Mouse (Mus musculus): ENCODE data around the gene Cilp. TPM values are rescaled to one million over a fixed set of nuclear protein-coding genes. Genes with fewer than 3 reads are reported as not detected.
A peak's percentile ranks its signal among the peaks of the same experiment; 100 is the strongest.

Gene Cilp
- total and polyA plus RNA-seq, 2 experiments = 0.15 to 0.18 TPM

DNA sequence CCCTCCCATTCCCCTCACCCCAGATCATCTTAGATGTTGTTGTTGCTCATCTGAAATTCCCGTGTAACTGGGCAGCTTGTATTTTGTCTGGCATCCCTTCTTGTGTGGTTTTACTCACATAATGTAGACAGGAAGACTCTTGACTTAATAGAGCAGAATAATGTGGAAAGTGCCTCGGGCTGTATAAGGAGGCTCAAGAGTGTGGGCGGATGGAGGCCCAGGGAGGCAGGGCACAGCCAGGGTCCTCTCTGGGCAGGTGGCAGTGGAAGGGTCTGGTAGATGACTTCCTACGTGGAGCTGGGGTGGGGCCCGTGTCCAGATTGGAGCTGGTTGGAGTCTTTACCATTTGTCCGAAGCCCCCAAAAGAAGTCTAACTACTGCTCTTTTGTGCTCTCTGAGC is 41.1 kb upstream of the Cilp start:
- Histone ChIP-seq H3K4me1 (ENCODE audit: control insufficient read depth, insufficient read depth, low read length) (peaks cover 13% of the 10 kb centered on the region), H3K9ac (ENCODE audit: low read depth, low read length) (no peak overlapping the region; the same call in 1 of the 2 replicates), H3K79me2 (ENCODE audit: control insufficient read depth, insufficient read depth, low read length) (peaks cover 18% of the 10 kb centered on the region; the same call in 1 of the 2 replicates), H3K4me3 (ENCODE audit: insufficient read depth, low read depth, low read length) (no peak overlapping the region), H3K27ac (replicated peaks; ENCODE audit: insufficient read depth, low read depth, low read length) (no peak overlapping the region), H3K27me3 (ENCODE audit: control insufficient read depth, insufficient read depth, low read length) (no peaks in the 10 kb centered on the region), H3K36me3 (ENCODE audit: control insufficient read depth, insufficient read depth, low read length) (peaks cover 10% of the 10 kb centered on the region)
- DNase-seq (ENCODE audit: extremely low read depth, low read depth, low spot score) = no peak
- TF ChIP-seq POLR2A (IDR thresholded peaks at IDR 0.05; ENCODE audit: extremely low read depth, insufficient read depth, low read length) = no peak
- no peak for TF ChIP-seq CTCF (IDR thresholded peaks at IDR 0.05; ENCODE audit: low read depth, low read length)
- WGBS = 82% methylated on average over 6 of the region's 6 CpGs

- Histone ChIP-seq H3K4me1 (ENCODE audit: control insufficient read depth, insufficient read depth, low read length) (peaks cover 8% of the 10 kb centered on the region), H3K9ac (ENCODE audit: low read depth, low read length) (no peak overlapping the region), H3K27me3 (ENCODE audit: control insufficient read depth, insufficient read depth, low read length) (no peaks in the 10 kb centered on the region), H3K79me2 (ENCODE audit: control insufficient read depth, insufficient read depth, low read length) (peaks cover 15% of the 10 kb centered on the region; the same call in 1 of the 2 replicates), H3K4me3 (ENCODE audit: insufficient read depth, low read depth, low read length) (no peak overlapping the region), H3K36me3 (ENCODE audit: control insufficient read depth, insufficient read depth, low read length) (peaks cover 21% of the 10 kb centered on the region), H3K27ac (replicated peaks; ENCODE audit: insufficient read depth, low read depth, low read length) (no peak overlapping the region)
- TF ChIP-seq POLR2A (IDR thresholded peaks at IDR 0.05; ENCODE audit: extremely low read depth, insufficient read depth, low read length) = no peak
- TF ChIP-seq CTCF (IDR thresholded peaks at IDR 0.05; ENCODE audit: low read depth, low read length) = peak; percentile 9; the same call in 1 of the 2 replicates
- 36% methylated on average over 4 of the region's 4 CpGs for WGBS
- peak; percentile 43 for DNase-seq (ENCODE audit: extremely low read depth, low read depth, low spot score)
Measured at GRCm38 (mm10) chr9:65225795-65226194, 39.2 kb upstream of the Cilp start.

DNA sequence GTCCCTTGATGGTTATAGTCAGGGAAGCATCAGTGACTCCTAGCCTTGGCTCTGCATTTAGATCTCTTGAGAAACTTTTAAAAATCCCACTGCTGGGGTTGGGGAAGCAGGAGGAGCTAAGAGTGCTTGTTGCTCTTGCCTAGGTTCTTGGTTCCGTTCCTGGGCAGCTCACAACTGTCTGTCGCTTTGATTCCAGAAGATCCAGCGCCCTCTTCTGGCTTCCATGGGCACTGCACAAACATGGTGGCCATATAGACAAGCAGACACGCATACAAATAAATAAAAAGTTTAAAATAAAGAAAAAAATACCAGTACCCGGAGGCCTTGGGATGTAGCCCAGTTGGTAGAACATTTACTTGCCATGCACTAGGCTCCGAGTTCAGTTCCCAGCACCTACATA is 34.7 kb upstream of the Cilp start:
- DNase-seq (ENCODE audit: extremely low read depth, low read depth, low spot score) = no peak
- no peak overlapping the region for H3K4me3 ChIP-seq (ENCODE audit: insufficient read depth, low read depth, low read length)
- H3K36me3 ChIP-seq (ENCODE audit: control insufficient read depth, insufficient read depth, low read length) = peaks cover 21% of the 10 kb centered on the region
- H3K4me1 ChIP-seq (ENCODE audit: control insufficient read depth, insufficient read depth, low read length) = peaks cover 24% of the 10 kb centered on the region
- no peak overlapping the region for H3K27ac ChIP-seq (replicated peaks; ENCODE audit: insufficient read depth, low read depth, low read length)
- WGBS = 84% methylated on average over 6 of the region's 6 CpGs
- no peaks in the 10 kb centered on the region for H3K27me3 ChIP-seq (ENCODE audit: control insufficient read depth, insufficient read depth, low read length)
- no peak overlapping the region for H3K9ac ChIP-seq (ENCODE audit: low read depth, low read length)
- TF ChIP-seq CTCF (IDR thresholded peaks at IDR 0.05; ENCODE audit: low read depth, low read length) (peak; percentile 58), POLR2A (IDR thresholded peaks at IDR 0.05; ENCODE audit: extremely low read depth, insufficient read depth, low read length) (no peak)
- H3K79me2 ChIP-seq (ENCODE audit: control insufficient read depth, insufficient read depth, low read length) = peaks cover 4% of the 10 kb centered on the region; the same call in 1 of the 2 replicates

- Histone ChIP-seq H3K27ac (replicated peaks; ENCODE audit: insufficient read depth, low read depth, low read length) (no peak overlapping the region), H3K9ac (ENCODE audit: low read depth, low read length) (no peak overlapping the region), H3K36me3 (ENCODE audit: control insufficient read depth, insufficient read depth, low read length) (peaks cover 20% of the 10 kb centered on the region), H3K4me3 (ENCODE audit: insufficient read depth, low read depth, low read length) (no peak overlapping the region), H3K27me3 (ENCODE audit: control insufficient read depth, insufficient read depth, low read length) (no peaks in the 10 kb centered on the region), H3K4me1 (ENCODE audit: control insufficient read depth, insufficient read depth, low read length) (peaks cover 28% of the 10 kb centered on the region), H3K79me2 (ENCODE audit: control insufficient read depth, insufficient read depth, low read length) (no peaks in the 10 kb centered on the region)
- TF ChIP-seq CTCF (IDR thresholded peaks at IDR 0.05; ENCODE audit: low read depth, low read length) (no peak), POLR2A (IDR thresholded peaks at IDR 0.05; ENCODE audit: extremely low read depth, insufficient read depth, low read length) (no peak)
- 89% methylated on average over 8 of the region's 8 CpGs for WGBS
- no peak for DNase-seq (ENCODE audit: extremely low read depth, low read depth, low spot score)
Measured at GRCm38 (mm10) chr9:65231284-65231683, 33.7 kb upstream of the Cilp start.

DNA sequence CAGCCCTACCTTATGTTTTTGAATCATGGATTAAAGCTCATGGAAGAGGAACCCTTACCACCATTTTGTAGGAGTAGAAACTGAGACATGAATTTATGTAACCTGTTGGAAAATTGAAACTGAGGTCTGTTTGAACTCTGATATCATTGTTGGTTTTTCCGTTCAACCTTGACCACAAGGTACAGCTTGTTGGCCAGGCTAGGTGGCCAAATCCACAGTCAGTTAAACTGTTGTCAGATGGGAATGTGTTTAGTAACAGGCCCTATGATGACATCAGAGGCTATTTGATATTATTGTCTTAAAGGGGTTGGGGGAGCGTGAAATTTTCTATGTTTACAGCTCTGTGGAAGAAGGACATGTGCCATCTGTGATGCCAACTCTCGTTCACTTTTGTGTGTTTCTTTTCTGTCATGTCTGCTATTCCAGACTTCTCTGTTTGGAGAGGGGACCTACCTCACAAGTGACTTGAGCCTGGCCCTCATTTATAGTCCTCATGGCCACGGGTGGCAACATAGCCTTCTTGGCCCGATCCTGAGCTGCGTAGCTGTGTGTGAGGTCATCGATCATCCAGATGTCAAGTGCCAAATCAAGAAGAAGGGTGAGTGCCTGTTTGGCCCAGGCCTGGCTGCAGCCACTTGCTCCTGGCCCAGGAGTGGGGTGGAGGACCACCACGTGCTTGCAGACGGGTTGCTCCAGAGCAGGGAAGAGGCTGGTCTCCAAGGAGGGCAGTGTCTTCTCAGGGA is 31.6 kb upstream of the Cilp start:
- peak; percentile 99 for DNase-seq (ENCODE audit: extremely low read depth, low read depth, low spot score)
- H3K9ac ChIP-seq (ENCODE audit: low read depth, low read length) = peak overlapping the region; percentile 20
- TF ChIP-seq POLR2A (IDR thresholded peaks at IDR 0.05; ENCODE audit: extremely low read depth, insufficient read depth, low read length) = no peak
- no peak for TF ChIP-seq CTCF (IDR thresholded peaks at IDR 0.05; ENCODE audit: low read depth, low read length)
- 23% methylated on average over 9 of the region's 9 CpGs for WGBS
- peaks cover 28% of the 10 kb centered on the region for H3K4me1 ChIP-seq (ENCODE audit: control insufficient read depth, insufficient read depth, low read length)
- H3K36me3 ChIP-seq (ENCODE audit: control insufficient read depth, insufficient read depth, low read length) = peaks cover 28% of the 10 kb centered on the region
- no peak overlapping the region for H3K4me3 ChIP-seq (ENCODE audit: insufficient read depth, low read depth, low read length)
- peak overlapping the region; percentile 95 for H3K27ac ChIP-seq (replicated peaks; ENCODE audit: insufficient read depth, low read depth, low read length)
- no peaks in the 10 kb centered on the region for H3K27me3 ChIP-seq (ENCODE audit: control insufficient read depth, insufficient read depth, low read length)
- no peaks in the 10 kb centered on the region for H3K79me2 ChIP-seq (ENCODE audit: control insufficient read depth, insufficient read depth, low read length)

DNA sequence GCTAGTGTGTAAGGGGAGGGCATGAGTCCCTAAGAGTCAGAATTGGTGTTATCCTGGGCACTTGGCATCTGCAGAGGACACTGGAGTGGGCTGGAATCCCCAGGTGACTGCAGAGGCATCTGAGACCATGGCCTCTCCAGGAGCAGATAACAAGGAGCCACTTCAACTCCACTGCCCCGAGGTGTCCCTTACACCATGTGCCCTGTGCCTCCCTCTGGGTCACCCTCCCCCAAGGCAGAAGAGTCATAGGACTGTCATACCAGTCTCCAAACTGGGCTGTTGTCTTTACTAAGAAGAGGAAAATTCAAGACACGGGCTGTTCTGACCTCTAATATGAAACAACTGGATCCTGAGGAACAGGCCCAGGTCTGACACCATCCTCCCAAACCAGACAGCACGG is 30.2 kb upstream of the Cilp start:
- H3K27me3 ChIP-seq (ENCODE audit: control insufficient read depth, insufficient read depth, low read length) = no peaks in the 10 kb centered on the region
- TF ChIP-seq CTCF (IDR thresholded peaks at IDR 0.05; ENCODE audit: low read depth, low read length) (no peak), POLR2A (IDR thresholded peaks at IDR 0.05; ENCODE audit: extremely low read depth, insufficient read depth, low read length) (no peak)
- H3K27ac ChIP-seq (replicated peaks; ENCODE audit: insufficient read depth, low read depth, low read length) = peak overlapping the region; percentile 64
- H3K36me3 ChIP-seq (ENCODE audit: control insufficient read depth, insufficient read depth, low read length) = peaks cover 24% of the 10 kb centered on the region
- no peak overlapping the region for H3K4me3 ChIP-seq (ENCODE audit: insufficient read depth, low read depth, low read length)
- H3K79me2 ChIP-seq (ENCODE audit: control insufficient read depth, insufficient read depth, low read length) = no peaks in the 10 kb centered on the region
- peaks cover 28% of the 10 kb centered on the region for H3K4me1 ChIP-seq (ENCODE audit: control insufficient read depth, insufficient read depth, low read length)
- H3K9ac ChIP-seq (ENCODE audit: low read depth, low read length) = no peak overlapping the region
- WGBS = 52% methylated on average over 3 of the region's 3 CpGs
- DNase-seq (ENCODE audit: extremely low read depth, low read depth, low spot score) = no peak
